Mouse (Mus musculus): Measurements from ENCODE around the gene Wdr13.

Gene Wdr13

GRCm38 (mm10) chrX:8132017-8132976 is at the start of gene Wdr13:
Gene Wdr13, minus strand, starts transcription at chrX:8132892.
- DNase-seq (ENCODE audit: extremely low spot score, low read depth, low spot score) = peak; percentile 42

- no peak for DNase-seq (ENCODE audit: extremely low spot score, low read depth, low spot score)
These were observed 47.0 kb upstream of the Wdr13 start for GRCm38 (mm10) chrX:8179646-8180045.

- no peak for DNase-seq (ENCODE audit: extremely low spot score, low read depth, low spot score)
These were observed 46.2 kb upstream of the Wdr13 start for GRCm38 (mm10) chrX:8178871-8179270.

GRCm38 (mm10) chrX:8175504-8176385 is 43.1 kb upstream of the Wdr13 start, which contains the start of gene Tbc1d25:
Gene Tbc1d25, minus strand, starts transcription at chrX:8176181.
- DNase-seq (ENCODE audit: extremely low spot score, low read depth, low spot score) = no peak

- no peak for DNase-seq (ENCODE audit: extremely low spot score, low read depth, low spot score)
These were observed 42.4 kb upstream of the Wdr13 start for GRCm38 (mm10) chrX:8175169-8175503.

- DNase-seq (ENCODE audit: extremely low spot score, low read depth, low spot score) = no peak
These were observed 35.3 kb upstream of the Wdr13 start for GRCm38 (mm10) chrX:8167716-8168647.

- no peak for DNase-seq (ENCODE audit: extremely low spot score, low read depth, low spot score)
These were observed 31.8 kb upstream of the Wdr13 start for GRCm38 (mm10) chrX:8164471-8164870.

- DNase-seq (ENCODE audit: extremely low spot score, low read depth, low spot score) = no peak
These were observed 30.4 kb upstream of the Wdr13 start for GRCm38 (mm10) chrX:8163076-8163475.

DNA sequence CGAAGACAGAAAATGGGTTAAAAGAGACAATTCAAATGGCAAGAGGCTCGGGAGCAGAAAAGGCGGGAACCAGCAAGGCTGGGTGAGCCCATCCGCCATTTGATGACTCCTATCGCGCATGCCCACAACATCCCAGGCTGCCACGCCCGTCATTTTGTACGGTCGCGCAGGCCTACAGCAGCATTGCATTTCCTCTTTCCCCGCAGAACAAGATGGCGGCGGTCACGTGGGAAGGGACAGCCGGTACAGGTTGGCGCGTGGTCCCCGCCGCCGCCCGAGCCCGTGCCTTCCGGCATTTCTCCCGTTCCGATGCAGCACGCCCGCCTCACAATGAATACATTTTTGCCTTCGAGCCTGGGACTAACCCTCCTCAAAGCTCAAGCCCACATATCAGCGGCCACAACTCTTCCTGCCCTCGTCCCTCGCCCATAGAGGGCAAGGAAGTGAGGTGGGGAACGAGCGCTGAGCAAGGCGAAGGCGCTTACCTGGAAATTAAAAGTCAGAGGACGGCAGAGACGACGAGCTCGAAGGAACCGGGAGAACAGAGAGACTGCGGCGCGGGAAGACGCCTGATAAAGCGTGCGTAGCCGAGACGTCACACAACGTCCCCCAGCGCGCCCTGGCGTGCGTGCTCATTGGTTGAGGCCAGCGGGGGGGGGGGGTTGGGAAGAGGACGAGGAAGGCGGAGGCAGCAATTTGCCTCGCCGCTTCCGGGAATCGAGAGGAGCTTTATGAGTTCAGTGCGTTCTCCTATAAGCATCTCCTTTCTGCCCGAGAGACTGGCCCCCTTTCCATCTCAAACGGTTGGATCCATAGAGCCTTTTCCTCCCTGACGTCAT is 12.7 kb upstream of the Wdr13 start, which contains the start of gene Rbm3:
TSS of gene Rbm3 (minus strand) at position 728 of the 839 bp plus-strand sequence.
- peak; percentile 62 for DNase-seq (ENCODE audit: extremely low spot score, low read depth, low spot score)

- no peak for DNase-seq (ENCODE audit: extremely low spot score, low read depth, low spot score)
These were observed 11.1 kb upstream of the Wdr13 start for GRCm38 (mm10) chrX:8143750-8144149.

DNA sequence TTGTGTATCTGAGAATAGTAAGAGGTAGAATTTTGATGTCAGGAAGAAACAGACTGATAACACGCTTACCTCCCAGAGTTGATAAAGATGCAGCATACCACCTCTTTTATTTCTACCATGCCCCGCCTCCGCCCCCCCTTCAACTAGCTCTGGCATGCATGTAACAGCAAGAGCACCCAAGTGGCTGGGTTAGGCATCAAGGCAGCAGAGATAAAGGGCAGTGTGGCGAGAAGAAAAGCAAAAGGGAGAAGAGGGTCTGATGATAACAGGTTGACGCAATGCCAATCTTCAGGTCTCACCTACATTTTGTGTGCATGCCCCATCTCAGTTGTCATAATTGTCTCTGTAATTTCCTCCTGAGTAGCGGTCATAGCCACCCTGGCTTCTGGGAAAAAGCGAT is 10.3 kb upstream of the Wdr13 start:
- no peak for DNase-seq (ENCODE audit: extremely low spot score, low read depth, low spot score)

- DNase-seq (ENCODE audit: extremely low spot score, low read depth, low spot score) = no peak
These were observed 8.4 kb upstream of the Wdr13 start for GRCm38 (mm10) chrX:8141058-8141457.

- DNase-seq (ENCODE audit: extremely low spot score, low read depth, low spot score) = no peak
These were observed 7.8 kb upstream of the Wdr13 start for GRCm38 (mm10) chrX:8140446-8140845.

- no peak for DNase-seq (ENCODE audit: extremely low spot score, low read depth, low spot score)
These were observed 6.8 kb upstream of the Wdr13 start for GRCm38 (mm10) chrX:8139480-8139879.

DNA sequence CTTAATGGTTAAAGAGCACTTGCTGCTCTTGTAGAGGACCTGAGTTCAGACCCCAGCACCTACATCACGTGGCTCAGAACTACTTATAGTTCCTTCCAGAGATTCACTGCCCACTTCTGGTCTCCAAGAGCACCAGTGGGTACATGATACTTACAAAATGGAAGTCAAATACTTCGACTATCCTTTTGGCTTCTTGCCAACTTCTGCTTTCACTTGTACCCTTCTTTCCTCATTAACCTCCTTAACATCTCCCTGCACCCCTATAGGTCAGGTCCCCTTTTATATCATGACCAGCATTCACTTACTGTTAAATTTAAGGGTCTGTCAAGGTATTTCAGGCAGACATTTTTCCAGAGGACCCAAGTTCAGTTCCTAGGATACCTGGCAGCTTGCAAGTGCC is 3.2 kb upstream of the Wdr13 start:
- DNase-seq (ENCODE audit: extremely low spot score, low read depth, low spot score) = no peak

DNA sequence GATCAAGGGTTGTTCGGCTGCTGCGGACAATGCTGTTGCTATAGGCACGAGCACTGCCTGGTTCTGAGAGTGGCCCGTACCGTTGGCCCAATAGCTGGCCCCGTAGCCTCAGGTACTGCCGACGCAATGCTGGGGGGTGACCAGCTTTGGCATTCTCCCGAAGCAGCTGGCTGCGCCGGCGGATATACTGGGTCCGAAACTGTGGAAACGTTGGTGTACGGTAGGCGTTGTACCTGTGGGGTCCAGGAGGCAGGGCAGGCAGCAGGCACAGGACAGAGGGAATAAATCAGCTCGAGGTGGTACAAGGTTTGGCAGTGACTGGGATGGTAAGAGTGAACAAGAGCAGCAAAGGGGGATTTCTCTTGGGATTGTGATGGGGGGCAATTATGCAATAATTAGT is 1.3 kb downstream of the Wdr13 start:
- DNase-seq (ENCODE audit: extremely low spot score, low read depth, low spot score) = no peak

DNA sequence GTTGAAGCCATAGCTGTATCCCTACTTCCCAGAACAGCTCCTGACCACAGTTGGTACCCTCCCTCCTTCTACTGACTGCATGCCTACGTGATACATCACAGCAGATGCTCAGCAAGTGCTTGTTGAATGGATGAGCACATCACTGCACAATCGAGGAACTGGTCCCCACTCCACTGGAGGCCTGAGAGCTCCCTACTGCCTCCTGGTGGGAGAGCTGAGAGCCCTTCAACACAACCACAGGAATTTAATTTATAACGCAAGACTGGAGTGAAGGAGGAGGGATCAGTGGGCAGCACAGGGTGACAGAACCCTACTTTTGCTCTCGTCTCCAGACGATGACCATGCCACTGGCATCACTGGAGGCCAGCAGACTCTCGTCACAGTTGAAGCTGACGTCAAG is 7.5 kb downstream of the Wdr13 start:
- DNase-seq (ENCODE audit: extremely low spot score, low read depth, low spot score) = no peak

- DNase-seq (ENCODE audit: extremely low spot score, low read depth, low spot score) = no peak
These were observed 8.7 kb downstream of the Wdr13 start for GRCm38 (mm10) chrX:8123821-8124470.

DNA sequence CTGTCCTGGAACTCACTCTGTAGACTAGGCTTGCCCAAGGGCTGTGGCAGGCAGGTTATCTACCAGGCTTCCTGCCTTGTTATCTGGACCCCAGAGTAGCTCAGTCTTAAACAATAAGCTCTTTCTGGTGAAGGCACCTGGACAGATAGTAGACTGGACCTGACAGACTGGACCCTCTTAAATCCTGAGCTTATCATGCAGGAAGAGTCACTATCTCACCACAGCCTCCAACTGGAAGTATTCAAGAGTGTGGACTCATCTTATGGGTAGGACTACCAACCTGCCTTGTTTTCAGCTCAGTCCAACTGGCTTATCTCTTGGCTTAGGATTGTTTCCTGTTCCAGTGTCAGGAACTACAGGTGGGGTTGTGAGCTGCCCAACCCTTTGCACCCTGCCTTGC is 15.4 kb downstream of the Wdr13 start:
- DNase-seq (ENCODE audit: extremely low spot score, low read depth, low spot score) = no peak

All from hindlimb bud, embryonic 11.5 days (tissue).